Mouse (Mus musculus) ES-E14 (cell line): Measurements from ENCODE around the gene Ift140. TPM values are rescaled to one million over a fixed set of nuclear protein-coding genes. Genes with fewer than 3 reads are reported as not detected.

Experiments used
- DNase-seq: peaks from one replicate; pipeline ENCODE4 v3.0.0-alpha.2; 2013; ENCODE audit warnings: low read depth, low spot score
- H3K27ac ChIP-seq: 2 replicates; pipeline ENCODE4 v1.5.1; 2012; ENCODE audit warnings: low read depth, mild to moderate bottlenecking, low read length, moderate library complexity, mixed read lengths; ENCODE audit not compliant: poor library complexity, insufficient read depth, severe bottlenecking
- H3K36me3 ChIP-seq: 2 replicates; pipeline ENCODE4 v1.6.1; 2012; ENCODE audit warnings: mild to moderate bottlenecking, low read length, moderate library complexity, mixed read lengths; ENCODE audit not compliant: control insufficient read depth, poor library complexity, insufficient read depth, severe bottlenecking
- H3K4me1 ChIP-seq, 2 experiments: fragments of 150-350 bp in 1 of 2; sonication (generic) in 1 of 2; 2 replicates each; pipeline ENCODE4 v1.6.1; 2012; ENCODE audit warnings: low read length in 2 of 2, mild to moderate bottlenecking in 1 of 2, mixed read lengths in 1 of 2; ENCODE audit not compliant: control insufficient read depth in 2 of 2, insufficient read depth in 2 of 2, poor library complexity in 1 of 2
- H3K4me3 ChIP-seq, 2 experiments: fragments of 150-350 bp in 1 of 2; sonication (generic) in 1 of 2; 2 replicates each; pipeline ENCODE4 v1.5.1; 2012; ENCODE audit warnings: low read length in 2 of 2, low read depth in 1 of 2, mild to moderate bottlenecking in 1 of 2, mixed read lengths in 1 of 2; ENCODE audit not compliant: insufficient read depth in 1 of 2, poor library complexity in 1 of 2, severe bottlenecking in 1 of 2
- H3K9ac ChIP-seq: 2 replicates; pipeline ENCODE4 v1.6.1; 2012; ENCODE audit warnings: low read depth, mild to moderate bottlenecking, low read length, mixed read lengths; ENCODE audit not compliant: poor library complexity, insufficient read depth, severe bottlenecking
- H3K9me3 ChIP-seq: fragments of 150-350 bp; sonication (generic); 2 replicates; pipeline ENCODE4 v1.6.1; 2012; ENCODE audit warnings: low read depth, mild to moderate bottlenecking, low read length; ENCODE audit not compliant: control insufficient read depth, insufficient read depth
- CHD2 ChIP-seq: IDR thresholded peaks from 2 replicates; pipeline ENCODE4 v1.6.1; 2014; ENCODE audit warnings: mild to moderate bottlenecking, low read depth, low read length, inconsistent platforms
- HCFC1 ChIP-seq: IDR thresholded peaks from 2 replicates; pipeline ENCODE4 v1.6.1; 2012; ENCODE audit warnings: low read length, inconsistent platforms, borderline replicate concordance; ENCODE audit not compliant: insufficient read depth
- MAFK ChIP-seq: IDR thresholded peaks from 2 replicates; pipeline ENCODE4 v1.6.1; 2014; ENCODE audit warnings: mild to moderate bottlenecking, low read depth, low read length, inconsistent platforms; ENCODE audit not compliant: insufficient read depth
- ZC3H11A ChIP-seq: IDR thresholded peaks from 2 replicates; pipeline ENCODE4 v1.6.1; 2012; ENCODE audit warnings: low read depth, mild to moderate bottlenecking, inconsistent platforms, low read length, borderline replicate concordance
- ZNF384 ChIP-seq: IDR thresholded peaks from 2 replicates; pipeline ENCODE4 v1.6.1; 2012; ENCODE audit warnings: low read depth, low read length, inconsistent platforms
- in situ Hi-C, 2 experiments: fragments of 600-800 bp; cut with MboI; formaldehyde crosslinking; loops; one replicate each; pipeline ENCODE4 v1.15.1; 2025; ENCODE audit warnings: low sequenced_read_pairs in 2 of 2, inconsistent platforms in 1 of 2; ENCODE audit not compliant: unreplicated experiment in 2 of 2
- total RNA-seq: library from RNA; depleted of rRNA; stranded (reverse); fragments of 300-350 nt; gene quantifications from 2 replicates; pipeline ENCODE4 v1.2.3, GENCODE M21; 2012

Ift140 gene
- total RNA-seq, 1 experiment: 8.1 TPM

DNA sequence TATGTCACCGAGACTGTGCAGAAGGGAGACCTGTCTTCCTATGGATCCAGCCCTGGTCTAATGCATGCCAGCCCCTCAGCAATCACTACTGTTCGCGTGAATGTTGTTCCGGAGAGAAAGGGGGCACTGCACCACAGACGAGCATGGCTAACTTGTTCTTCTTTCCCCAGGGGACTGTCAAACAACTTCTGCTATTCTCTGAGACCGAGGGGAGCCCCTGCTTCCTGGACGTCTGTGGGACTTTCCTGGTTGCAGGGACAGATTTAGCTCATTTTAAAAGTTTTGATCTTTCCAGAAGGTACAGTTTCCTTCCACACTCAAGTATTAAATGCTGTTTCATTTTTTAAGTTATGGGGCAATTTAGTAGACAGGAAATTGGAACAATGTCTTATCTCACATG is 29.0 kb downstream of the Ift140 start:
- in situ Hi-C loops: no loop called here
- TF ChIP-seq MAFK (no peak), ZC3H11A (no peak), CHD2 (no peak), ZNF384 (no peak), HCFC1 (no peak)
- Histone ChIP-seq H3K4me3 (no peak overlapping the region), H3K4me1 (no peaks in the 10 kb centered on the region), H3K36me3 (peaks cover 2% of the 10 kb centered on the region; the same call in 1 of the 2 replicates), H3K27ac (no peak overlapping the region), H3K9me3 (no peaks in the 10 kb centered on the region), H3K9ac (no peak overlapping the region)
- no peak for DNase-seq

DNA sequence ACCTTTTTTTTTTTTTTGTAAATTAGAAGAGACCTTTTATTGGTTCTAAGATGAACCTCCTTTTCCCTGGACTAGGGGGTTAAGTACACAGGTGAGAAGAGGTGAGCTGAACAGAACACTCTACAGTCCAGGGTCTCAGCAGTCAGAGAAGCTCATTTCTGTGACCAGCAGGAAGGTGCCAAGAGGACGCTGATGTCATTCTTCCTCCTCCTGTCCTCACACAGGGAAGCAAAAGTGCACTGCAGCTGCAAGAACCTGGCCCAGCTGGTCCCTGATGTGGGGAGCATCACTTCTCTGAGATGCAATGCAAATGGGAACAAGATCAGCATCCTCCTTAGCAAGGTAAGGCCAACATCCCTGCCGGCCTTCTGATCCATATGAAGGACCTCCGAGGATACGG is 29.4 kb downstream of the Ift140 start:
- TF ChIP-seq MAFK: no peak
- no peak for TF ChIP-seq ZC3H11A
- TF ChIP-seq HCFC1: no peak
- no peak for TF ChIP-seq CHD2
- TF ChIP-seq ZNF384: no peak
- Histone ChIP-seq H3K4me1 (no peaks in the 10 kb centered on the region), H3K27ac (no peak overlapping the region), H3K36me3 (peaks cover 2% of the 10 kb centered on the region; the same call in 1 of the 2 replicates), H3K9ac (no peak overlapping the region), H3K9me3 (no peaks in the 10 kb centered on the region), H3K4me3 (no peak overlapping the region)
- no peak for DNase-seq
- in situ Hi-C loops: no loop called here

DNA sequence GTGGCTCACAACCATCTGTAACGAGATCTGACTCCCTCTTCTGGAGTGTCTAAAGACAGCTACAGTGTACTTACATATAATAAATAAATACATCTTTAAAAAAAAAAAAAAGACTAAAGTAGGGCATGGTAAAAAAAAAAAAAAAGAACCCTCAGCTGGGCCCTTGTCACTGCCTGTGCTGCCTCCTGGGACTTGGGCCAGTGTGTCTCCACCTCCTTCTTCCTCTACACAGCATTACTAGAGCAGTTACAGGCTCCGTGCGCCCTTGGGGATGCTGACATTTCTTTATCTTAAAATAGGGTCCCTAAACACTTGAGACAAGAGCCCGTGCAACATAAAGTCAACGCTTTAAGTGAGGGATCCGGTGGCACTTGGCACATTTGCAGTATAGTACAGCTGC is 31.3 kb downstream of the Ift140 start:
- Histone ChIP-seq H3K4me1 (no peaks in the 10 kb centered on the region), H3K36me3 (peaks cover 4% of the 10 kb centered on the region; the same call in 1 of the 2 replicates), H3K27ac (no peak overlapping the region), H3K9me3 (no peaks in the 10 kb centered on the region), H3K4me3 (no peak overlapping the region), H3K9ac (no peak overlapping the region)
- no peak for TF ChIP-seq CHD2
- TF ChIP-seq HCFC1: no peak
- no peak for TF ChIP-seq ZC3H11A
- TF ChIP-seq ZNF384: no peak
- no peak for TF ChIP-seq MAFK
- DNase-seq: no peak
- in situ Hi-C loops: no loop called here

DNA sequence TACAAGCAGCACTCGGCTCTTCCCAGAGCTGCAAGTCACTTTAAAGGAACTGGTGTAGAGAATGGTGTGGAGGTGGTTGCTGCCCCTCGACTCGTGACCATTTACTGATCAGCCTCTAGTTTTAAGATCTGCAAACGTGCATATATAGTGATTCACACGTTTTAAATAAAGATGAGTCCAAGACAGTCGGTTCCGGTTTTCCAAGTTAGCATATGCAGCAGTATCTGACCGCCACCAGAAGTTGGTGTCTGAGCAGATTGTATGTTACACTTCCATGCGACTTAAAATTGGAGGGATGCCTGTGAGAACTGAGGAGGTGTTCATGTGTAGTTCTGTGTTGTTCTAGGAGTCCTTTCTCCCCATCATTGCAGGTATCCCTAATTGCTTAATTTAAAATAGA is 37.4 kb downstream of the Ift140 start:
- in situ Hi-C loops: no loop called here
- no peaks in the 10 kb centered on the region for H3K4me1 ChIP-seq
- H3K9ac ChIP-seq: no peak overlapping the region
- H3K27ac ChIP-seq: no peak overlapping the region
- H3K4me3 ChIP-seq: no peak overlapping the region
- H3K9me3 ChIP-seq: no peaks in the 10 kb centered on the region
- no peak for DNase-seq
- H3K36me3 ChIP-seq: peaks cover 2% of the 10 kb centered on the region; the same call in 1 of the 2 replicates
- TF ChIP-seq ZNF384 (no peak), ZC3H11A (no peak), HCFC1 (no peak), MAFK (no peak), CHD2 (no peak)

DNA sequence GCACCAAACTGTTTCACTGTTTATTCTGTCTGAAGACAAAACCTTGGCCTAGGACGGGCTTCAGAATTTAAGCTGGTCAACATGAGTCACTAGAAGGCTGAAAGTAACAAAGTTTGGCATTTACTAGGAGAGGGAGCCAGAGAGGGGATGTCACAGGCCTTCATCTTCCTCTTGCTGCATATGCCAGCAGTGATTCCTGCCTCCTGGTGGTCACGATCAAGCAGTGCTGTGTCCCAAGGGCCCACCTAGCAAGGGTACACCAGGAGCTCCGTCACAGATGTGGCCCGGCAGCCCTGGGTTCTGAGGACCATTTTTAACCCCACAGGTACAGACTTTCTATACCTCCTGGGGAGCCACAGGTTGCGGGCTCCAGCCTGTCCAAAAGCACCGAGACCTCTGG is 41.2 kb downstream of the Ift140 start:
- in situ Hi-C loops: no loop called here
- no peak overlapping the region for H3K4me3 ChIP-seq
- H3K27ac ChIP-seq: no peak overlapping the region
- no peaks in the 10 kb centered on the region for H3K4me1 ChIP-seq
- H3K36me3 ChIP-seq: peaks cover 2% of the 10 kb centered on the region; the same call in 1 of the 2 replicates
- no peak for DNase-seq
- H3K9ac ChIP-seq: no peak overlapping the region
- no peaks in the 10 kb centered on the region for H3K9me3 ChIP-seq
- TF ChIP-seq HCFC1: no peak
- no peak for TF ChIP-seq ZC3H11A
- TF ChIP-seq MAFK: no peak
- TF ChIP-seq CHD2: no peak
- no peak for TF ChIP-seq ZNF384
